Mouse (Mus musculus): ENCODE measurements around the gene Tmem234. TPM values are rescaled to one million over a fixed set of nuclear protein-coding genes. Genes with fewer than 3 reads are reported as not detected.
A peak's percentile ranks its signal among the peaks of the same experiment; 100 is the strongest.

Gene Tmem234
- polyA plus RNA-seq, 1 experiment from 2014 or later, result 168 TPM

DNA sequence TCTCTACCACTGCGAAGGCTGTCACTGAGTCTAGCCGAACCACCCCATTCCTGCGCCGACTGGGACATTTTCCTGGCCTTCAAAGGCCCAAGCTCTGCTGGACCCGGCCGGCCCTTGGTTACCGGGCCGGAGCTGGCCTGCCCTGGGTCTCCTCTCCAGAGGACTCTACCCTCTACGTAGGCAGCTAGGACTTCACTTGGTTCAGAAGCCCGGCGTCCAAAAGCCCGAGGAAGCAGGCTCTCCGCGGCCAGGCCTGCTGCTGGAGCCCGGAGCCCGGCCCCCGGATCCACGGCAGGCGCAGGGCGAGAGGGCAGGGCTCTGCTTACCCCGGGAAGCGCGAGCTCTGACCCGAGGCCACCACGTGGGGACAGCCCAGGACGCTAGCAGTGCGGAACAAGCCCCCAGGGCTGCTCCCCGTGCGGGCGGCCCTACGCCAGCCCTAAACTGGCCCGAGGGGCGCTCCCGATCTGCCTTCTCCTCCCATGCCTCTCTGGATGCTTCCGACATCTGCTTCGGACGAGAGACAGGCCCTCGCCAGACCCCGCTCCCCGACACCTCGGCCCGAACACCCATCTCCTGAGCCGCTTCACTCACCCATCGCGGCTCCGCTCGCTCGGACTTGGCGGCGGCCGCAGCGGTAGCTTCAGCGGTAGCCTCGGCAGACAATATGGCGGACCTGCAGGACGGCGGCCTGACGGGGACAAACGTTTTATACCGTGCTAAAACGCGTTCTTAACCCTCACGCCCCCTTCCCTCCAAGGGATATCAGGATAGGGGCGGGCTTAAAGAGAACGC is 71.8 kb downstream of the Tmem234 start, which contains the start of gene Kpna6:
Gene Kpna6, minus strand, starts transcription at position 685 of the 795 bp plus-strand sequence.
- peaks cover 3% of the 10 kb centered on the region for H3K4me1 ChIP-seq (replicated peaks; ENCODE audit: control insufficient read depth, insufficient read depth)
- no peak for TF ChIP-seq EP300 (optimal IDR thresholded peaks at IDR 0.05)
- TF ChIP-seq CTCF (IDR thresholded peaks at IDR 0.05; ENCODE audit: low read depth), result peak; percentile 37
- WGBS, result under 1% methylated on average over 65 of the region's 65 CpGs
- peak within 1 kb of the TSS; percentile 97 for H3K9ac ChIP-seq (ENCODE audit: low read length)
- peaks cover 3% of the 10 kb centered on the region; the same call in 1 of the 2 replicates for H3K36me3 ChIP-seq (ENCODE audit: control insufficient read depth, insufficient read depth, low read length)
- peak within 1 kb of the TSS; percentile 97 for H3K27ac ChIP-seq (replicated peaks)
- ATAC-seq (ENCODE audit: low FRiP score, low TSS enrichment) (peak; percentile 93), DNase-seq (ENCODE audit: low spot score) (peak; percentile 90)
- H3K9me3 ChIP-seq (ENCODE audit: control insufficient read depth, low read length), result no peaks in the 10 kb centered on the region
- peak within 1 kb of the TSS; percentile 82 for H3K4me2 ChIP-seq (replicated peaks; ENCODE audit: low read depth)
- peak within 1 kb of the TSS; percentile 97 for H3K4me3 ChIP-seq (ENCODE audit: low read depth, low read length)
- H3K27me3 ChIP-seq (ENCODE audit: control insufficient read depth, insufficient read depth, low read length), result no peaks in the 10 kb centered on the region

DNA sequence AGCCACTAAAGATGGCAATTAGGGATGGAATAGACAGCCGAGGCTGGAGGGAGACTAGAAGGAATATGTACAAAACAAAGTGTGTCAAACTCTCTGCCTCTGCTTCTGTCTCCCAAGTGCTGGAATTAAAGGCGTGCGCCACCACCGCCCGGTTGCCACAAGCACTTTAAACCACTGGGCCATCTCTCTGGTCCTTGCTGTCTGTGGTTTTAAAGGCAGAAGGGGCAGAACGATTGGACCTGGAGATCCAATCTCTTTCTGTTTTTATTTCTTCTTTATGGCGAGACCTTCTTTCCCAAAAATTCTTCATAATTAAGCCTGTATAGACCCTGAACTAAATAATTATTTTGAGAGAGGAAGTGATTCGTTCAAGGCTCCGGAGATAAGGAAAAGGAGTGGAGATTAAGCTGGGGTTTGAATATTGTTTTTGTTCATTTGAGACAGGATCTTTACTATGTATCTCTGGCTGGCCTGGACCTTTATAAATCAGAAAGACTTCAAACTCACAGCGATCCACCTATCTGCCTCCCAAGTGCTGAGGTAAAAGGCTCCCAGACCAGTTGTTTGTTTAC is 72.5 kb downstream of the Tmem234 start:
- TF ChIP-seq CTCF (IDR thresholded peaks at IDR 0.05; ENCODE audit: low read depth) (no peak; the same call in 1 of the 2 replicates), EP300 (optimal IDR thresholded peaks at IDR 0.05) (no peak)
- Histone ChIP-seq H3K9me3 (ENCODE audit: control insufficient read depth, low read length) (no peaks in the 10 kb centered on the region), H3K4me3 (ENCODE audit: low read depth, low read length) (peak overlapping the region; percentile 97), H3K27me3 (ENCODE audit: control insufficient read depth, insufficient read depth, low read length) (no peaks in the 10 kb centered on the region), H3K36me3 (ENCODE audit: control insufficient read depth, insufficient read depth, low read length) (peaks cover 3% of the 10 kb centered on the region; the same call in 1 of the 2 replicates), H3K9ac (ENCODE audit: low read length) (peak overlapping the region; percentile 97), H3K4me1 (replicated peaks; ENCODE audit: control insufficient read depth, insufficient read depth) (peaks cover 3% of the 10 kb centered on the region), H3K27ac (replicated peaks) (peak overlapping the region; percentile 97), H3K4me2 (replicated peaks; ENCODE audit: low read depth) (peak overlapping the region; percentile 82)
- no peak for DNase-seq (ENCODE audit: low spot score)
- no peak for ATAC-seq (ENCODE audit: low FRiP score, low TSS enrichment)
- 1% methylated on average over 10 of the region's 10 CpGs for WGBS

Small RNA genes within 50 kb of the gene (microRNA-seq; reads per million reads assigned to microRNA genes)
- gene Mir8119, result not detected

Other genes starting within 250 kb of the Tmem234 start
- gene Zbtb8a, start 222.6 kb upstream of the Tmem234 start, polyA plus RNA-seq (2015; fragmentation: Nextera tagmentation; extraction: Ambion mirVana), result 12.2 and 13.0 TPM in 2 replicates
- gene Zbtb8b, start 159.8 kb upstream of the Tmem234 start, polyA plus RNA-seq (2015; fragmentation: Nextera tagmentation; extraction: Ambion mirVana), result 0.68 and 0.72 TPM in 2 replicates
- 16.7 and 17.9 TPM in 2 replicates for gene Bsdc1, start 139.1 kb upstream of the Tmem234 start, polyA plus RNA-seq (2015; fragmentation: Nextera tagmentation; extraction: Ambion mirVana)
- gene Tssk3, start 109.6 kb upstream of the Tmem234 start, polyA plus RNA-seq (2015; fragmentation: Nextera tagmentation; extraction: Ambion mirVana), result 0.07 TPM in 1 of 2 replicates, not detected in the other
- gene Fam229a, start 109.5 kb upstream of the Tmem234 start, polyA plus RNA-seq (2015; fragmentation: Nextera tagmentation; extraction: Ambion mirVana), result 0.36 and 0.44 TPM in 2 replicates
- 153 and 174 TPM in 2 replicates for gene Marcksl1, start 87.1 kb upstream of the Tmem234 start, polyA plus RNA-seq (2015; fragmentation: Nextera tagmentation; extraction: Ambion mirVana)
- 110 TPM in 2 replicates for gene Hdac1, start 58.0 kb upstream of the Tmem234 start, polyA plus RNA-seq (2015; fragmentation: Nextera tagmentation; extraction: Ambion mirVana)
- gene Lck, start 27.0 kb upstream of the Tmem234 start, polyA plus RNA-seq (2015; fragmentation: Nextera tagmentation; extraction: Ambion mirVana), result 1.7 and 1.9 TPM in 2 replicates
- gene Fam167b, start 22.1 kb upstream of the Tmem234 start, polyA plus RNA-seq (2015; fragmentation: Nextera tagmentation; extraction: Ambion mirVana), result 1.2 and 1.9 TPM in 2 replicates
- gene Eif3i, start within 50 bp of the Tmem234 start, polyA plus RNA-seq (2015; fragmentation: Nextera tagmentation; extraction: Ambion mirVana), result 222 and 230 TPM in 2 replicates
- gene Dcdc2b, start 13.6 kb downstream of the Tmem234 start, polyA plus RNA-seq (2015; fragmentation: Nextera tagmentation; extraction: Ambion mirVana), result 0.65 and 0.75 TPM in 2 replicates
- gene Iqcc, start 18.4 kb downstream of the Tmem234 start, polyA plus RNA-seq (2015; fragmentation: Nextera tagmentation; extraction: Ambion mirVana), result 15.8 and 16.1 TPM in 2 replicates
- gene Ccdc28b, start 23.3 kb downstream of the Tmem234 start, polyA plus RNA-seq (2015; fragmentation: Nextera tagmentation; extraction: Ambion mirVana), result 34.2 and 40.2 TPM in 2 replicates
- gene Txlna, start 40.4 kb downstream of the Tmem234 start, polyA plus RNA-seq (2015; fragmentation: Nextera tagmentation; extraction: Ambion mirVana), result 23.5 and 23.6 TPM in 2 replicates
- gene Kpna6, start 72.1 kb downstream of the Tmem234 start, polyA plus RNA-seq (2015; fragmentation: Nextera tagmentation; extraction: Ambion mirVana), result 5.7 and 6.8 TPM in 2 replicates
- gene Tmem39b, start 96.2 kb downstream of the Tmem234 start, polyA plus RNA-seq (2015; fragmentation: Nextera tagmentation; extraction: Ambion mirVana), result 4.5 and 5.4 TPM in 2 replicates
- gene Khdrbs1, start 141.6 kb downstream of the Tmem234 start, polyA plus RNA-seq (2015; fragmentation: Nextera tagmentation; extraction: Ambion mirVana), result 37.7 and 38.6 TPM in 2 replicates
- gene Ptp4a2, start 210.6 kb downstream of the Tmem234 start, polyA plus RNA-seq (2015; fragmentation: Nextera tagmentation; extraction: Ambion mirVana), result 270 and 275 TPM in 2 replicates

Data from stomach, postnatal 0 days (tissue).